Mouse (Mus musculus): ENCODE results near the gene Rwdd2a. TPM values are rescaled to one million over a fixed set of nuclear protein-coding genes. Genes with fewer than 3 reads are reported as not detected.
A peak's percentile ranks its signal among the peaks of the same experiment; 100 is the strongest.

The Rwdd2a gene
- 0.92 and 1.2 TPM in 2 replicates for total RNA-seq (2012; rRNA removed)
- 1 to 10 TPM in 1 of 2 experiments, not detected in 1; 2.4 TPM for polyA plus RNA-seq (2012; ENCODE audit: insufficient read depth in 1 of 2, insufficient read length in 2 of 2, low read depth in 1 of 2, low replicate concordance in 2 of 2, missing spikeins in 1 of 2)

- Histone ChIP-seq H3K9me3 (replicated peaks; ENCODE audit: insufficient read depth, low read length) (no peaks in the 10 kb centered on the region), H3K4me3 (ENCODE audit: control insufficient read depth in 1 of 2, insufficient read depth in 1 of 2, low read depth in 2 of 2, low read length in 2 of 2) (peak within 1 kb of the TSS; percentile 96 to 98), H3K79me2 (ENCODE audit: control insufficient read depth, insufficient read depth, low read length, poor library complexity) (peaks cover 2% of the 10 kb centered on the region; the same call in 1 of the 2 replicates), H3K27ac (ENCODE audit: control insufficient read depth, low read depth, low read length) (no peak within 1 kb of the TSS), H3K36me3 (ENCODE audit: control insufficient read depth in 1 of 2, insufficient read depth in 2 of 2, low read length in 2 of 2) (no peaks in the 10 kb centered on the region; a peak in 1 of 4 replicates), H3K4me1 (ENCODE audit: control insufficient read depth in 1 of 2, insufficient read depth in 2 of 2, low read length in 2 of 2) (peaks cover 0 to 6% of the 10 kb centered on the region in 2 experiments; a peak in 2 of 4 replicates), H3K27me3 (ENCODE audit: control insufficient read depth in 1 of 2, insufficient read depth in 2 of 2, low read length in 2 of 2) (no peaks in the 10 kb centered on the region), H3K9ac (ENCODE audit: control insufficient read depth, low read depth, low read length, poor library complexity, severe bottlenecking) (peak within 1 kb of the TSS; percentile 83)
- peak; percentile 94 for DNase-seq (ENCODE audit: low read depth, low spot score)
- TF ChIP-seq POLR2A (IDR thresholded peaks at IDR 0.05; ENCODE audit: control insufficient read depth in 1 of 2, insufficient read depth in 1 of 2, low read depth in 1 of 2, low read length in 2 of 2, poor library complexity in 1 of 2) (peak; percentile 81 to 90), NRF1 (IDR thresholded peaks at IDR 0.05; ENCODE audit: insufficient read depth, low read depth, low read length, poor library complexity, severe bottlenecking) (peak; percentile 48; the same call in 1 of the 2 replicates), BHLHE40 (IDR thresholded peaks at IDR 0.05; ENCODE audit: borderline replicate concordance, low read depth, low read length) (no peak), MAX (IDR thresholded peaks at IDR 0.05; ENCODE audit: low read length) (0 out of 2 replicates have a peak, but pooled peaks have one; percentile 25), SIN3A (IDR thresholded peaks at IDR 0.05; ENCODE audit: low read length) (0 out of 2 replicates have a peak, but pooled peaks have one; percentile 59), USF2 (IDR thresholded peaks at IDR 0.05; ENCODE audit: borderline replicate concordance in 1 of 2, insufficient read depth in 1 of 2, low read depth in 1 of 2, low read length in 2 of 2) (no peak), USF1 (IDR thresholded peaks at IDR 0.05; ENCODE audit: low read depth, low read length) (0 out of 2 replicates have a peak, but pooled peaks have one; percentile 11), MXI1 (IDR thresholded peaks at IDR 0.05; ENCODE audit: low read depth, low read length) (peak; percentile 58; the same call in 1 of the 2 replicates), HCFC1 (IDR thresholded peaks at IDR 0.05; ENCODE audit: low read depth, low read length) (peak; percentile 70), UBTF (IDR thresholded peaks at IDR 0.05; ENCODE audit: borderline replicate concordance, insufficient read depth, low read depth, low read length) (no peak), ELF1 (IDR thresholded peaks at IDR 0.05; ENCODE audit: low read depth, low read length) (peak; percentile 89), MYC (IDR thresholded peaks at IDR 0.05; ENCODE audit: low read depth, low read length) (0 out of 2 replicates have a peak, but pooled peaks have one; percentile 10), ZKSCAN1 (IDR thresholded peaks at IDR 0.05; ENCODE audit: low read depth, low read length) (no peak), ZC3H11A (IDR thresholded peaks at IDR 0.05; ENCODE audit: low read depth, low read length) (no peak), POLR2AphosphoS2 (IDR thresholded peaks at IDR 0.05; ENCODE audit: low read length) (peak; percentile 76; the same call in 1 of the 2 replicates), ZNF384 (IDR thresholded peaks at IDR 0.05; ENCODE audit: low read depth, low read length) (no peak), ZMIZ1 (IDR thresholded peaks at IDR 0.05; ENCODE audit: low read depth, low read length) (peak; percentile 55; the same call in 1 of the 2 replicates), NELFE (IDR thresholded peaks at IDR 0.05; ENCODE audit: low read depth, low read length) (peak; percentile 85)
These were observed at the start of gene Rwdd2a, which contains the start of gene Pgm3 for GRCm38 (mm10) chr9:86571540-86572135. Rwdd2a (plus strand) TSS chr9:86571991. Pgm3 (minus strand) TSS chr9:86571842.
